Mouse (Mus musculus) midbrain, embryonic 14.5 days (tissue): ENCODE measurements around the gene Cep350. TPM values are rescaled to one million over a fixed set of nuclear protein-coding genes. Genes with fewer than 3 reads are reported as not detected.

Experiments used
- ATAC-seq: fragments of 200-750 bp; cut with Nextera tagmentation; 2 replicates; pipeline ENCODE4 v1.8.0; 2017; ENCODE audit warnings: moderate number of reproducible peaks, moderate library complexity; ENCODE audit not compliant: low FRiP score, low TSS enrichment
- DNase-seq: peaks from one replicate; pipeline ENCODE4 v3.0.0-alpha.2; 2015
- H3K27ac ChIP-seq: fragments of 300-500 bp; sonication (generic); replicated peaks from 2 replicates; pipeline ENCODE4 v1.5.1; 2014; ENCODE audit warnings: mild to moderate bottlenecking, low read depth, low read length, moderate library complexity
- H3K27me3 ChIP-seq: fragments of 300-500 bp; sonication (generic); 2 replicates; pipeline ENCODE4 v1.6.1; 2014; ENCODE audit warnings: low read length, control low read depth, mixed read lengths; ENCODE audit not compliant: control insufficient read depth, insufficient read depth
- H3K36me3 ChIP-seq: fragments of 300-500 bp; sonication (generic); 2 replicates; pipeline ENCODE4 v1.6.1; 2014; ENCODE audit warnings: low read length, control low read depth; ENCODE audit not compliant: control insufficient read depth, insufficient read depth
- H3K4me1 ChIP-seq: fragments of 300-500 bp; sonication (generic); 2 replicates; pipeline ENCODE4 v1.6.1; 2014; ENCODE audit warnings: mild to moderate bottlenecking, antibody characterized with exemption, low read length, control low read depth; ENCODE audit not compliant: control insufficient read depth, insufficient read depth
- H3K4me2 ChIP-seq: fragments of 300-500 bp; sonication (generic); 2 replicates; pipeline ENCODE4 v1.6.1; 2014; ENCODE audit warnings: mild to moderate bottlenecking, low read length, moderate library complexity
- H3K4me3 ChIP-seq: fragments of 300-500 bp; sonication (generic); replicated peaks from 2 replicates; pipeline ENCODE4 v1.5.1; 2014; ENCODE audit warnings: low read depth, low read length
- H3K9ac ChIP-seq: fragments of 300-500 bp; sonication (generic); replicated peaks from 2 replicates; pipeline ENCODE4 v1.6.1; 2014; ENCODE audit warnings: mild to moderate bottlenecking, low read length, moderate library complexity
- H3K9me3 ChIP-seq: fragments of 300-500 bp; sonication (generic); 2 replicates; pipeline ENCODE4 v1.6.1; 2016; ENCODE audit warnings: low read length, control low read depth, mixed read lengths; ENCODE audit not compliant: control insufficient read depth
- WGBS: fragments of 180-500 bp; shearing (Covaris S2); extraction: QIAGEN DNeasy Blood & Tissue Kit; methylation state at CpG from one replicate; pipeline ENCODE4 v1.1.7; 2014; 5-methylcytosine and 5-hydroxymethylcytosine counted together
- polyA plus RNA-seq: library from polyadenylated mRNA; unstranded; fragments of >200 nt; fragmentation: Nextera tagmentation; extraction: Ambion mirVana; gene quantifications from 2 replicates; pipeline ENCODE4 v1.2.1, GENCODE M21; 2014

Gene Cep350
- polyA plus RNA-seq, 1 experiment from 2014 or later = 14.6 TPM

DNA sequence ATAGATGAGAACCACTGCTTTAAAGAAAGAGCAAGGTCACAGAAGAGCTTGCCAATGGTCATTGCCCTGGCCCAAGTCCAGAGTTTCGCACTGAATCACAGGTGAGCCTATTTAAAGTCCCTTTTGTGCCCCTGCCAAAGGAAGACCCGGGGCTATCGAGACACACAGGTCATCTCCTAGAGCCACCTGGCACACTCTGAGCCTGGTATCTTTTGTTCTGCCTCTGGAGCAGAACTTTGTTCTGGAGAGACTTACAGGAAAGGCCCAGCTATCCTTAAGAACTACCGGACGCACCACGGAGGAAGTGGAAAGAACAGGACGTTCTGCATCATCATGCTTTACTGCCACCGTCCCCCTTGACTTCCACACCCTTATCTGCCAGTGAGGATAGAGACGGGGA, 167.4 kb downstream of the Cep350 start:
- Histone ChIP-seq H3K9ac (no peak overlapping the region), H3K36me3 (0 out of 2 replicates have a peak, but pooled peaks cover 8% of the 10 kb centered on the region), H3K27ac (no peak overlapping the region), H3K9me3 (no peaks in the 10 kb centered on the region), H3K4me2 (no peak overlapping the region), H3K27me3 (no peaks in the 10 kb centered on the region), H3K4me3 (no peak overlapping the region), H3K4me1 (peaks cover 10% of the 10 kb centered on the region; the same call in 1 of the 2 replicates)
- ATAC-seq (no peak), DNase-seq (no peak)
- 92% methylated on average over 9 of the region's 9 CpGs for WGBS

DNA sequence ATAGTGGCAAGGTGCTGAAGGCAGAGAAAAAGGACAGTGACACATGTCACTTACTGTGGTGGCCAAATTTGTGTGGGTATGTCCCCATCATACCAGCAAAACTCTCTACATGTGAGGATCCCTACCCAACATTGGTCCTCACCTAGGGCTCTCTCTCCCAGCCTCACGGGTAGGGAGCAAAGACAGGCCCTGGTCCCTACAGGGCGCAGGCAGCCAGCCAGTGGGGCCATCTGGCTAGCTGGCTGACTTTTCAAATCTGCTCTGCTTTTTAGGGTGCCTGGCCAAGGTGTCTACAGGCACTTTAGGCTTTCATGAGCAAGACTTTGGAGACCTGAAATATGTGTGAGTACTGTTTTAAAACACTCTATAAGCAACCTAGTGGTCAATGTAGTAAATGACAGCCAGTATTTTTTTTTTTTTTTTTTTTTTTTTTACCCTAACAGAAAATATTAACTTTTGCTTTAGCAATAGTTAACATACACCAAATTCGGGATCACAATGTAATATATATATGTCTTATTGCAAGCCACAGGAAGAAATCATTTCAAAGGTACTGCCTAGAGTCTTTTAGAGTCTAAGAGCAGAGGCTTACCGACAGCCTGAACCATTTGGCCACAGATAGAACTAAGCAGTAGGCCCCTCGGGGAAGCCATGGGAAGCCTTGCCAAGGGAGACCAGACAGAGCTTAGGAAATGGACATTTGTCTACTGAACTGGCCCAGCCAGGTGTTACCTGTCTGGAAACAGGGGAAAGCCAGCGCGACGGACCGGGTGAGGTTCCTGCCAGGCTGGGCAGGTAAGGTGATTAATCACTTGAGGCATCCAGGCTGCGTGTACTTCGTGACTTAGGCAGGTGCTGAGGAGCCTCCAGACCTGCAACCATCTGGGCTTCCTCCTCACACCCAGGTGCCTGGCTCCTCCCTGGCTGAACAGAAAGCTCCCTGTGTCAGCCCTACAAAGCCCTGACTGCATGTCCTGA, 171.8 kb downstream of the Cep350 start:
- H3K27ac ChIP-seq = no peak overlapping the region
- no peaks in the 10 kb centered on the region for H3K4me1 ChIP-seq
- no peaks in the 10 kb centered on the region for H3K27me3 ChIP-seq
- ATAC-seq (no peak), DNase-seq (no peak)
- no peak overlapping the region for H3K4me2 ChIP-seq
- H3K4me3 ChIP-seq = no peak overlapping the region
- no peak overlapping the region for H3K9ac ChIP-seq
- 91% methylated on average over 11 of the region's 11 CpGs for WGBS
- no peaks in the 10 kb centered on the region for H3K9me3 ChIP-seq
- H3K36me3 ChIP-seq = 0 out of 2 replicates have a peak, but pooled peaks cover 8% of the 10 kb centered on the region

DNA sequence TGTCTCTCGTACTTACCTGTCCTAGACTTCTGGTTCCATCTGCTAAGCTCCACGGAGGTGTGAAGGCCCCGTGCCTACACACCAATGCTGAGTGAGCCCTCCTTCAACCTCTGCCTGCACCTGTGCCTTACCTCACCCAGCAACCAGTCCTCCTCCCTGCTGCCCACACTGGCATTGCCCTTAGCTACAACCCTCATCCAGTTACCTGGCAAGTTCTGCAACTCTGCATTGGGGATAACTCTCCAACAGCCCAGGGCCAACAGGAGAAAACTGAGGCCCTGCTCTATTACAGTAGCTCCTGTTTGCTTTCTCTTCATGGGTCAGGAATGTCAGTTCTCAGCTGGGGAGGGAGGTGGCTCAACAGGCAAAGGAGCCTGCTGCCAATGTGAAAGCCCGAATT, 175.1 kb downstream of the Cep350 start:
- H3K27ac ChIP-seq = no peak overlapping the region
- H3K4me2 ChIP-seq = no peak overlapping the region
- H3K36me3 ChIP-seq = peaks cover 15% of the 10 kb centered on the region; the same call in 1 of the 2 replicates
- no peaks in the 10 kb centered on the region for H3K27me3 ChIP-seq
- H3K9ac ChIP-seq = no peak overlapping the region
- H3K4me3 ChIP-seq = no peak overlapping the region
- WGBS = 94% methylated on average over 4 of the region's 4 CpGs
- H3K4me1 ChIP-seq = no peaks in the 10 kb centered on the region
- DNase-seq = no peak
- ATAC-seq = no peak
- no peaks in the 10 kb centered on the region for H3K9me3 ChIP-seq

DNA sequence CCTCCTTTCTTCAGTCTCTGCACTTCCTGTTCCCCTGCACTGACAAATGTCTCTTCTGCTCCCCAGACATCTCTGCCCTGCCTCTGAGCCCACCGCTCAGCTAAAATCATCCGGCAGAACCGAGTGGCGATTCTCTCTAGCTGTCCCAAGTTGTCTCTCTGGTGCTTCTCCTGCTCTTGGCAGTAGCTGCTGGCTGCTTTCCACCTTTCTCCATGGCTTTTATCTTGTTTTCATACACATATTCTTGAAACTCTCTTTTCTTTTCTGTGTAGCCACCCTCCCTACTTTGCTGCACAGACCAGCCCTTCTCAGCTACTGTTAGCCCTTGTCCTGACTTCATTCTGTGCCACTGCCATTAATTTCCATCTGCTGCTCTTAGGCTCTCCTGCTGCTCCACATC, 175.6 kb downstream of the Cep350 start:
- Histone ChIP-seq H3K27me3 (no peaks in the 10 kb centered on the region), H3K36me3 (peaks cover 11% of the 10 kb centered on the region; the same call in 1 of the 2 replicates), H3K9me3 (no peaks in the 10 kb centered on the region), H3K4me2 (no peak overlapping the region), H3K27ac (no peak overlapping the region), H3K9ac (no peak overlapping the region), H3K4me3 (no peak overlapping the region), H3K4me1 (no peaks in the 10 kb centered on the region)
- DNase-seq (no peak), ATAC-seq (no peak)
- 82% methylated on average over 4 of the region's 4 CpGs for WGBS

DNA sequence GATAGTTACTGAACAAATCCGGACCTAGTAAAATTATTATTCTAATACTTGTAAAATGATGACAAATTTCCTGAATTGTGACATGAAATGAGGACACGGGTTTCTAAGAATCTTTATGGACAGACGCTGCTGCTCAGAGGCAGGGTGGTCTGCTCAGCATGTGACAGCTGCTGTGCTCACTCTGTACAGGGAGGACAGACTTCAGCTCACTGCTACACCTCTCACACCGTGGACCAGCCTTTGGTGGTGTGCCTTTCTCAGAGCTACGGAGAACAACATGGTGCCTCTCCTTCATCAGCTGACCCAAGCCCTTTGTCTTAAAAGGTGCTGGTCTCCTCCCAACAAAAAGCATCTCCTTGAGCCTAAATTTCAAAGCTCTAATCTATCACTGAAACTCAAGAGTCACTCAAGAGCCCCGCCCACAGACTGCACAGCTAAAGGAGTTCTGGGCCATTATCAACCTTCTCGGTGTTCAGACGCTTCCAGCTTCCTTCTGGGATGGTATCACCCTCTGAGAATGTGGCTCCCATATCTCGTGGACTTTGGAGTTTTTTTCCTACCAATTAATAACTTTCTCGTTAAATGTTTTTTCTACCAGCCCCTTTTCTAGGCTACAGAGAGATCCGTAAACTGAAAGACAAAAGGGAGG, 176.2 kb downstream of the Cep350 start:
- DNase-seq (no peak), ATAC-seq (no peak)
- 81% methylated on average over 11 of the region's 11 CpGs for WGBS
- no peak overlapping the region for H3K4me2 ChIP-seq
- H3K4me1 ChIP-seq = no peaks in the 10 kb centered on the region
- no peak overlapping the region for H3K4me3 ChIP-seq
- H3K27me3 ChIP-seq = no peaks in the 10 kb centered on the region
- H3K27ac ChIP-seq = no peak overlapping the region
- no peaks in the 10 kb centered on the region for H3K9me3 ChIP-seq
- H3K9ac ChIP-seq = no peak overlapping the region
- peaks cover 16% of the 10 kb centered on the region; the same call in 1 of the 2 replicates for H3K36me3 ChIP-seq

DNA sequence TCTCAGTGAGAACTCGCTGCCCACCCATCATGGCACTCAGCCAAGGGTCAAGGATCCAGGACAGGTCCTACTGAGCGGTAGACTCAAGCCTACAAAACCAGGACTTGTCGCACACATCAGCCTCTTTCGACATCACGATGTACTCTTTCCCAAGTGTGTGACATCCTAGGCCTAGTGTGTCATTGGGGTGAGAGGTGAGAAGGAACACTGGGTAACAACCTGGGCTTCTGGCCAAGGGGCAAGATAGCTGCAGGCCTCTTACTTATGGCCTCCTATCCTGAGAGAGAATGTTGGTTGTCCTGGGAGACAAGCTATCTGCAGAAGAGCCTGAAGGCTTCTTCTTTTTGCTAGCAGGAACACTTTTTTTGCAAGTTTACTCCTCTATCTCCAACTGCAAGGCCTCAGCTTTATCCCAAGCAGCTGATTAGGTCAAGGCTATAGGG, 177.2 kb downstream of the Cep350 start:
- Histone ChIP-seq H3K9ac (no peak overlapping the region), H3K4me1 (no peaks in the 10 kb centered on the region), H3K36me3 (peaks cover 16% of the 10 kb centered on the region; the same call in 1 of the 2 replicates), H3K27me3 (no peaks in the 10 kb centered on the region), H3K4me3 (no peak overlapping the region), H3K4me2 (no peak overlapping the region), H3K9me3 (no peaks in the 10 kb centered on the region), H3K27ac (no peak overlapping the region)
- ATAC-seq (no peak), DNase-seq (no peak)
- WGBS = 92% methylated on average over 5 of the region's 5 CpGs

Other genes starting within 250 kb of the Cep350 start
- 1.8 and 3.5 TPM in 2 replicates for gene Lhx4, start 221.6 kb downstream of the Cep350 start, polyA plus RNA-seq
- gene Qsox1, start 160.4 kb downstream of the Cep350 start, polyA plus RNA-seq = 7.6 and 11.5 TPM in 2 replicates
- gene Tor1aip2, start 62.1 kb upstream of the Cep350 start, polyA plus RNA-seq = 64.8 and 78.1 TPM in 2 replicates
- gene Tor1aip1, start 63.2 kb upstream of the Cep350 start, polyA plus RNA-seq = 19.0 and 21.5 TPM in 2 replicates
- gene Fam163a, start 231.8 kb upstream of the Cep350 start, polyA plus RNA-seq = 4.7 and 7.4 TPM in 2 replicates